Mouse (Mus musculus) thymus, postnatal 0 days (tissue): ENCODE data around the gene Olfr963. TPM values are rescaled to one million over a fixed set of nuclear protein-coding genes. Genes with fewer than 3 reads are reported as not detected.
"Not testable (repeated sequence)": the region's sequence is repeated elsewhere in the genome, so short reads cannot be mapped to it uniquely, and the experiment has no call there.

Experiments used
- DNase-seq: peaks from one replicate; pipeline ENCODE4 v3.0.0-alpha.2; 2015; ENCODE audit warnings: low spot score
- polyA plus RNA-seq: library from polyadenylated mRNA; unstranded; fragments of >200 nt; fragmentation: Nextera tagmentation; extraction: Ambion mirVana; gene quantifications from 2 replicates; pipeline ENCODE4 v1.2.1, GENCODE M21; 2015

Olfr963 gene
- not detected in 2 replicates for polyA plus RNA-seq

DNA sequence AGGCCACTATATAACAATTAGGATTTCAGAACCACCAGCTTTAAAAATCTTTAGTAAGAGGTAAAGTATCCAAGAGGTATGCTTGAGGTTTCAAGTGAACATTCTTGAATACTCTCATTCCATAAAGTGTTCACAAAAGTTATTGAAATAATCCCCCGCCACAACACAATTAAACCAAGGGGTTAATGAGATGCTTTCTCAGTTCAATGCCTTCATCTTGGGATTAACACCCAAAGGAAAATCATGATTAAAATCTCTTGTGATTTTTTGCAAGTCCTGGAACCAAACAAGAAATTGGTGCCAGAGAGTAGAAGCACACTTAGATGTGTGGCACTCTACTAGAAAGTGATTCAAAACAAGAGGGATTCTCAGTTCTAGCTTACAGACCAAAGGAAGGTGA, at the start of gene Olfr963:
Olfr963 (plus strand) TSS at position 301 of the 400 bp plus-strand sequence.
- no peak for DNase-seq

DNA sequence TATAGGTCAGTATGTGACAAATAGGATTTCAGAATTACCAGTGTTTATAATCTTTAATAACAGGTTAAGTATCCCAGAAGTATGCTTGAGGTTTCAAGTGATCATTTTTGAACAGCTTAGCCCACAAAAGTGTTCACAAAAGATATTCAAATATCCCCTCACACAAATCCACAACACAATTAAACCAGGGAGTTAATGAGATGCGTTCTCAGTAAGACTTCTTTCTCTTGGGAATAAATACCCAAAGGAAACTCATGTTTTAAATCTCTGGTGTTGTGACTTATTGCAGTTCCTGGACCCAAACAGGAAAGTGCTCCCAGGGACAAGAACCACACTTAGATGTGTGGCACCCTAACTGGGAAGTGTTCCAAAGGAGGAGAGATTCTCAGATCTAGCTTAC, 45.9 kb upstream of the Olfr963 start, which contains the start of gene Olfr960:
Olfr960 (plus strand) TSS at position 301 of the 400 bp plus-strand sequence.
- DNase-seq = no peak

DNA sequence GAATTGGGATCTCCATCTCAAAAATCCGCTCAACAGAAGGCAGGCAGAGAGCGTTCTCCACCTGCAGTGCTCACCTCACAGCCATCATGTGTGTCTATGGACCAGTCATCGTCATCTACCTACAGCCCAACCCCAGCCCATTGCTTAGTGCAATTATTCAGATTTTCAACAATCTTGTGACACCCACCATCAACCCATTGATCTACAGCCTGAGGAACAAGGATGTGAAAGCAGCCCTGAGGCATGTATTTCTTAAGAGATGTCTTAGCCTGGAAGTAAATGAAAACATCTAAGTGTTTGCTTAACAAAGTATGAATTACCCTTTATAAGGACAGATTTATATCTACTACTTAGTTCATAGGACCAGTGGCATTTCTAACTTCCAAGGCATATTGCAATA, 43.2 kb upstream of the Olfr963 start:
- DNase-seq = no peak

DNA sequence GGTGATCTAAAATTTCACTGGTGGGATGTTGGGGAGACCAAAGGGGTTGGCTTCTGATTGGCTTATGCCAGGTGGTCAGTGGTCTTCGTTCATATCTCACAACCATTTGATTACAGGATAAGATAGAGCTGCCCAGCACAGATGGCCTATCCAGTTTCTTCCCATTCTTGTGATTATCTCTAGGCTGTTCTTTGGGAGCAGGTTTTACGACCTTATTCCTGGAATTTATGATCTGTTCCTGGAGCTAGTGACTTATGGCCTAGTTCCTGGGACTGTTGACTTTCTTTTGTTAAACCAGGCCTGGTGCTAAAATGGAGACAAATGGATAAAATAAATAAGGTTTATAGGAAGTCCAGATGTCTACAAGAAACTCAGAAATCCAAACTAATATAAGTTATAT, 42.3 kb upstream of the Olfr963 start:
- no peak for DNase-seq

DNA sequence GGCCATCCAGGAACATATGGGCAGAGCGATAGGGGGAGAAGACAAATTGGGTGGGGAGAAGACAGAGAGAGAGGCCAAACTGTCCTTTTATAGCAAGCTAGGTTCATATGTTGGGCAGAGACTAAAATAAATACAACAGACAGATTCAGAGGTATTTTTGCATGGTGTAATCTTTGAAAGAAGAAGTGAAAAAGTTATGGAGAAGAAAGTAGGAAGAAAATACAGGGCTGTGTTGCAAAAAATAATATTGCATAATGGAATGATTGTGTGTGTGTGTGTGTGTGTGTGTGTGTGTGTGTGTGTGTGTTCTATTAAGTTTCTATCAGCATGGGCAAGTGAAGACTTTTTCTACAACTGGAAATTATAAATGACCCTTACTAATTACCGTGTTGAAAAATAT, 37.9 kb upstream of the Olfr963 start:
- DNase-seq = no peak

DNA sequence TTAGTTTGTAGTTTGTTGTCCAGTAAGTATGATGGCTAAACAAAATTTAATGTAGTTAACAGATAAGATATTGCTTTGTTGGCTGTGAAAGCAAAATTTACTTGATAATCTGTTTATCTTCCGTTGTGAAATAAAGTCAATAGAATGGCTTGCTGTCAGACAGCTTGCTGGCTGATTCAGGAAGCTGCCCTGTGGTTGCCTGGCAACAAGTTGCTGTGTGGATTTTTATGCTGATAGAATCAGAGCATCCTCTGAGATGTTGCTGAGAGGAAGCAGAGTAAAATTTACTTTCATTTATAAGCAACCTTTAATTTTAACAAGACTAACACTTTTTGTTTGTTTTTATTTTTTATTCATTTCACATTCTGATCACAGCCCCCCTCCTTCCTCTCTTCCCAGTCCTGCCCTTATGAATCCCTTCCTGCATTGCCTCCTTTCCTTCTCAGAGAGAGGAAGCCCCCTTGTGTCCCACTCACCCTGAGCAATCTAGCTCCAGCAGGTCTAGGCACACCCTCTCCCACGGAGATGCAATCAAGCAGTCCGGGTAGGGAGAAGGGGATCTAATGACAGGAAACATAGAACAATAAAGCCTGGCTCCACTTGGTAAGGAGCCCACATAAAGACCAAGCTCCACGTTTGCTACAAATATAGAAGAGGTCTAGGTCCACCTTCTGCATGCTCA, 33.0 kb upstream of the Olfr963 start:
- DNase-seq = no peak

DNA sequence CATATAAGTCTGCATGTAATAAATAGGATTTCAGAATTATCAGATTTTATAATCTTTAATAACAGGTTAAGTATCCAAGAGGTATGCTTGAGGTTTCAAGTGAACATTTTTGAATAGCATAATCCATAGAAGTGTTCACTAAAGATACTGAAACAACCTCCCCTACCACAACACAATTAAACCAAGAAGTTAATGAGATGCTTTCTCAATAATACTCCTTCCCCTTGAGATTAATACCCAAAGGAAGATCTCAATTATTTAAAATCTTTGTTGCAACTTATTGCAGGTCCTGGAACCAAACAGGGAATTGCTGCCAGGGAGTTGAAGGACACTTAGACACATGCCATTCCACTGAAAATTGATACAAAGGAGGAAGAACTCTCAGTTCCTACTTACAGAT, 22.2 kb upstream of the Olfr963 start, which contains the start of gene Olfr961:
Olfr961 (plus strand) TSS at position 301 of the 400 bp plus-strand sequence.
- DNase-seq = no peak

DNA sequence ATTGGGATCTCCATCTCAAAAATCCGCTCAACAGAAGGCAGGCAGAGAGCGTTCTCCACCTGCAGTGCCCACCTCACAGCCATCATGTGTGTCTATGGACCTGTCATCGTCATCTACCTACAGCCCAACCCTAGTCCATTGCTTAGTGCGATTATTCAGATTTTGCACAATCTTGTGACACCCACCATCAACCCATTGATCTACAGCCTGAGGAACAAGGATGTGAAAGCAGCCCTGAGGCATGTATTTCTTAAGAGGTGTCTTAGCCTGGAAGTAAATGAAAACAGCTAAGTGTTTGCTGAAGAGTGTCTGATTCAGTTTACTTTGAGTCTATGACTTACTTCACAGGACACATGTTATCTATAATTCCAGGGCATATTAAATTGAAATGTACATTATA, 19.6 kb upstream of the Olfr963 start:
- DNase-seq = no peak

DNA sequence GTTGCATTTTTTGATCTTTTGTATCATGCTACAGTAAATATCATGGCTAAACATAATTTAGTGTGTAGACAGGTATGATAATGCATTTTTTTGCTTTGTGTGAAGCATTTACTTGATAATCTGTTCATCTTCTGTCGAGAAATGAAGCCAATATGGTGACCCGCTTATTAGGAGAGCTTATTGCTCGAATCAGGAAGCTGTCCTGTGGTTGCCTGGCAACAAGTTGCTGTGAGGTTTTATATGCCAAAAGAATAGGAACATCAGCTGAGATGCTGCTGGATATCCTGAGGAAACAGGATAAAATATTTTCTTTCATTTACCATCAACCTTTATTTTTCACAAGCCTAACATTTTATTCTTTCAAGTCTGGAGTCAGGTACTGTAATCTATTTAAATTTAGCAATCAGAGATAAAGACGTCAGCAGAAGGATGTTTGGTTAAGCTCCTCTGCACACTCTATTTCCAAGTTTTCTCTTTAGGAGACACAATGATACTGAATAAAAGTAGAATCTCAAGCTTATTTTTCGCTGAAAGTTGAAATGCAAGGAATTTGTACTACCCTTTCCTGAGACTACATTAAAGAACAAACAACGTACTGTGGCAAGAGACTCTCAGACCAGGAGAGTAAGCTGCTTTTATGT, 12.1 kb upstream of the Olfr963 start:
- DNase-seq = no peak

DNA sequence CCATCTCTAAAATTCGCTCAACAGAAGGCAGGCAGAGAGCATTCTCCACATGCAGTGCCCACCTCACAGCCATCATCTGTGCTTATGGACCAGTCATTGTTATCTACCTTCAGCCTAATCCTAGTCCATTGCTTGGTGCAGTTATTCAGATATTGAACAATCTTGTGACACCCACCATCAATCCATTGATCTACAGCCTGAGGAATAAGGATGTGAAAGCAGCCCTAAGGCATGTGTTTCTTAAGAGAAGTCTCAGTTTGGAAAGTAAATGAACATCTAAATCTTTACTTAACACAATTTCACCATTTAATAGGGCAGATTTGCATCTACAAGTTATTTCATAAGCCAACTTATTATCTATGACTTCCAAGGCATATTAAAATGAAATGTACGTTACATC, 2.7 kb downstream of the Olfr963 start:
- DNase-seq = no peak

DNA sequence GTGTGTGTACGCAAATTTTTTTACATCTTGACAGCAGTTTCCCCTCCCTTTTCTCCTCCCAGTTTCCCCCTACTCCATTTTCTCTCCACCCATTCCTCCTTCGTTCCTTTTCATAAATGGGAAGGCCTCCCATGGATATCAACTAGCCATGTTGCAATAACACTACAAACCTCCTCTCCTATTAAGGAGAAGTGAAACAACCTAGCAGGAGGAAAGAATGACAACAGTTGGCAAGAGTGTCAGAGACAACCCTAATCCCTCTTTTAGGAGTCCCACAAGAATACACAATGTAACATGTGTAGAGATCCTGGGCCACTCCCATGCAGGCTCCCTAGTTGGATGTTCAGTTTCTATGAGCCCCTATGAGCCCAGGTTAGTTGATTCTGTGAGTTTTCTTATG, 7.8 kb downstream of the Olfr963 start:
- DNase-seq = no peak

DNA sequence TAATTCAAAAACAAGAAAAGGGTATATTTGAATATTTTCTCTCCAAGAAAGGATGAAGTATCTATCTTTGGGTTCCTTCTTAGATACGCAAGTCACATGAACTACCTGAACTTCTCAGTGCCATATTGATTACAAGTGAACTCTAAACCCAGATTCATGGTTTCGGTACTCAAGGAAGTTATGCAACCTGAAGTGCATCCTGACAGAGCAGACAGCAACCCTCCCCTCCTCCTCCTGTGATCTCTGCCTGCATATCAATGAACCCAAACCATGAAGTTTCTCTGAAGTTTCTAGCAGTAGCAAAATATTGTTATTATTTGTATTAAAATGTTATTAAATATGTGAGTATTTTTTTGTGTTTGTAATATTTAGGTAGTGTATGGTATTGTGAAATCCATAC, 11.6 kb downstream of the Olfr963 start:
- no peak for DNase-seq

DNA sequence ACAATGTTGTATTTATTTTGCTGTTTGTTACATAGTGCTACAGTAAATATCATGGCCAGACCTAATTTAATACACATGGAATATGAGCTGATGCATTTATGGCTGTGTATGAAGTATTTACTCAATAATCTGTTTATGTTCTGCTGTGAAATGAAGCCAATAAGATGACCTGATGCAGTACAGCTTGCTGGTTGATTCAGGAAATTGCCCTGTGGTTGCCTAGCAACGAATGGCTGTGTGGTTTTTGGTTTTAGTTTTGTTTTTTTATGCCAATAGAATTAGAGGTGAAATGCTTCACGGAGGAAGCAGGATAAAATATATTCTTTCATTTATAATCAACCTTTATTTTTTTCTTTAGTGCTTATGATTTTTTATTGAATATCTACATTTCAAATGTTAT, 12.3 kb downstream of the Olfr963 start:
- no peak for DNase-seq

DNA sequence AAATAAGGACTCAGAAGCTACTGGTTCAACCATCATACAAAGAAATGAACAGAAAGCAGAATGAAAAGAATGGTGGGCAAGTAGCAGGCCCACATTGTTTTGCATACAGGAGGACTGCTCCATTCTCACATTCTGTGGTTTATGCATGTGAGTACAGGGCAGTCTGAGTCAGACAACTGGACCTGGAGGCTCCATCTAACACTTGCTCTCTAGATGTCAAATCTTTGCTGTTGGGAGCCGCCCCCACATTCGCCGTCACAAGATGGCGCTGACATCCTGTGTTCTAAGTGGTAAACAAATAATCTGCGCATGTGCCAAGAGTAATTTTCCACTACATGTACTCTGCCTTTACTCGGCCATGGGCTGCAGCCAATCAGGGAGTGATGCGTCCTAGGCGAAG, 34.1 kb downstream of the Olfr963 start:
- not testable (repeated sequence) for DNase-seq

DNA sequence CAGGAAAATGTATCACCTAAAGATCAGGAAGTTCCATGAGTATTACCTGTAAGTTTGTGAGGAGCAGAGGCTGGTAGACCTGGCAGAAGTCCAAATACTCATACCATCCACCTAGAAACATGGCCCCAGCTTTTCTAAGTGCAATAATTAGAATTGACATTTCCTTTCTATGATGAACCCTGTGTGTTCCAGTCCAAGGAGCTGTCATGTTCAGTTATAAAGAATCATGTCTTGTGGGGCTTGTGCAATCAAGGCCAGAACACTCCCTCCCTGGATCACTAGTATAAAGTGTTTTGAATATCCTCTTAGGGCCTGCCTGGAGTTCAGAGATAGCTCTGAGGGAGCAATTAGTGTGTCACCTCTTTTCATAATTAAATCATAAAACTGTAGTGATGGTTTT, 40.0 kb downstream of the Olfr963 start, which contains the start of gene Olfr149:
Olfr149 (minus strand) TSS at position 101 of the 400 bp plus-strand sequence.
- DNase-seq = no peak

DNA sequence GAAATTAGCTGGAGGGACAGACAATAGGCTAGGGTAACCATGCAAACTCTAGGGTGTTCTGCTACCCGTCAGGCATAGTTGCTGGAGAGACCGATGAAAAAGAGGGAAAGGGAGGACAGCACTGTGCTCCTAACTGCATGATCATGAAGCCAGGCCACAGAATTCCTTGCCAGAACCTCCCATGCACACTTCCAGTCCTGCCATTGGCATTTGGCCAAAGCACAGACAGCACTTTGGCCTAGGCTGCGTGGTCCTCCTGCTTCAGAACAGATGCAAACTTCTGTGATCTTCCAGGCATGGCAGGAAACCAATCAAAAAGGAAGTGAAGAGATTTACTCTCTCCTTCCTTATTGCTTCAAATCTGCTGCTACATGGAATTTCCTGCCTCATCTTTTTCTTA, 42.0 kb downstream of the Olfr963 start:
- DNase-seq = no peak

DNA sequence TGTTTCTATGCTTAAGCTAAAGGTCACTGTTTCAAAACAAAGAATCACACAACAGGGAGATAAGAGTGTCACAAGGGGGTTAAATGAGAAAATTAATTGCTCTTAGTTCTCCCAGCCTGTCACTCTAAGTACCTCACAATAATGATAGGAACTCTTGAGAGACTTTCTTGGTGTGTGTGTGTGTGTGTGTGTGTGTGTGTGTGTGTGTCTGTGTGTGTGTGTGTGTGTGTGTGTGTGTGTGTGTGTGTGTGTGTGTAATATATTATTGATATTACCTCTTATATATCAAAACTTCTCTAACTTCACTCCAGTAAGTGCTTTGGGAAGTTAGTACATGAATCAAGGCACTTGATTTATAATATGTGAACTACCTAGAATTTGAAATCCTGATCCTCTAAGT, 44.0 kb downstream of the Olfr963 start, which contains the start of gene Olfr965:
Olfr965 (plus strand) TSS at position 301 of the 400 bp plus-strand sequence.
- DNase-seq = no peak

Other genes starting within 250 kb of the Olfr963 start
- not detected in 2 replicates for gene Olfr952, start 240.1 kb upstream of the Olfr963 start, polyA plus RNA-seq
- gene Olfr954, start 210.5 kb upstream of the Olfr963 start, polyA plus RNA-seq = not detected in 2 replicates
- not detected in 2 replicates for gene Olfr955, start 195.3 kb upstream of the Olfr963 start, polyA plus RNA-seq
- gene Olfr44, start 173.2 kb upstream of the Olfr963 start, polyA plus RNA-seq = not detected in 2 replicates
- not detected in 2 replicates for gene Olfr957, start 151.4 kb upstream of the Olfr963 start, polyA plus RNA-seq
- gene Olfr958, start 113.2 kb upstream of the Olfr963 start, polyA plus RNA-seq = not detected in 2 replicates
- gene Olfr959, start 91.6 kb upstream of the Olfr963 start, polyA plus RNA-seq = not detected in 2 replicates
- gene AW551984, start 62.8 kb upstream of the Olfr963 start, polyA plus RNA-seq = 0.98 and 1.3 TPM in 2 replicates
- not detected in 2 replicates for gene Olfr148, start 56.5 kb upstream of the Olfr963 start, polyA plus RNA-seq
- not detected in 2 replicates for gene Olfr960, start 45.8 kb upstream of the Olfr963 start, polyA plus RNA-seq
- gene Olfr961, start 22.1 kb upstream of the Olfr963 start, polyA plus RNA-seq = not detected in 2 replicates
- not detected in 2 replicates for gene Olfr149, start 39.9 kb downstream of the Olfr963 start, polyA plus RNA-seq
- gene Olfr965, start 44.1 kb downstream of the Olfr963 start, polyA plus RNA-seq = not detected in 2 replicates
- not detected in 2 replicates for gene Olfr150, start 63.8 kb downstream of the Olfr963 start, polyA plus RNA-seq
- not detected in 2 replicates for gene Olfr967, start 79.0 kb downstream of the Olfr963 start, polyA plus RNA-seq
- not detected in 2 replicates for gene Olfr968, start 116.0 kb downstream of the Olfr963 start, polyA plus RNA-seq
- gene Olfr969, start 123.7 kb downstream of the Olfr963 start, polyA plus RNA-seq = not detected in 2 replicates
- not detected in 2 replicates for gene Olfr970, start 141.7 kb downstream of the Olfr963 start, polyA plus RNA-seq
- not detected in 2 replicates for gene Olfr971, start 169.7 kb downstream of the Olfr963 start, polyA plus RNA-seq
- not detected in 2 replicates for gene Olfr972, start 199.2 kb downstream of the Olfr963 start, polyA plus RNA-seq
- gene Olfr229, start 240.1 kb downstream of the Olfr963 start, polyA plus RNA-seq = not detected in 2 replicates